Mouse (Mus musculus) stomach, embryonic 14.5 days (tissue): ENCODE measurements around the gene 9030025P20Rik. TPM values are rescaled to one million over a fixed set of nuclear protein-coding genes. Genes with fewer than 3 reads are reported as not detected.
"Not testable (repeated sequence)": the region's sequence is repeated elsewhere in the genome, so short reads cannot be mapped to it uniquely, and the experiment has no call there.

Source experiments
- ATAC-seq: fragments of 200-750 bp; cut with Nextera tagmentation; 2 replicates; pipeline ENCODE4 v1.8.0; 2017; ENCODE audit warnings: low read depth, moderate TSS enrichment; ENCODE audit not compliant: insufficient number of reproducible peaks, insufficient read depth, low FRiP score
- H3K27ac ChIP-seq: fragments of 300-500 bp; sonication (generic); 2 replicates; pipeline ENCODE4 v1.5.1; 2014; ENCODE audit warnings: mild to moderate bottlenecking, low read length, moderate library complexity, mixed read lengths
- H3K27me3 ChIP-seq: fragments of 300-500 bp; sonication (generic); 2 replicates; pipeline ENCODE4 v1.6.1; 2014; ENCODE audit warnings: low read length, control low read depth, mixed read lengths; ENCODE audit not compliant: control insufficient read depth, insufficient read depth
- H3K36me3 ChIP-seq: fragments of 300-500 bp; sonication (generic); 2 replicates; pipeline ENCODE4 v1.6.1; 2014; ENCODE audit warnings: mild to moderate bottlenecking, control low read depth, low read length, moderate library complexity, mixed read lengths; ENCODE audit not compliant: control insufficient read depth, insufficient read depth
- H3K4me1 ChIP-seq: fragments of 300-500 bp; sonication (generic); 2 replicates; pipeline ENCODE4 v1.6.1; 2014; ENCODE audit warnings: low read length, control low read depth, mixed read lengths; ENCODE audit not compliant: control insufficient read depth, insufficient read depth
- H3K4me2 ChIP-seq: fragments of 300-500 bp; sonication (generic); replicated peaks from 2 replicates; pipeline ENCODE4 v1.6.1; 2014; ENCODE audit warnings: low read depth, low read length, control low read depth
- H3K4me3 ChIP-seq: fragments of 300-500 bp; sonication (generic); 2 replicates; pipeline ENCODE4 v1.5.1; 2014; ENCODE audit warnings: low read depth, low read length, control low read depth
- H3K9ac ChIP-seq: fragments of 300-500 bp; sonication (generic); replicated peaks from 2 replicates; pipeline ENCODE4 v1.6.1; 2014; ENCODE audit warnings: low read depth, mild to moderate bottlenecking, control low read depth, low read length, moderate library complexity, mixed read lengths
- H3K9me3 ChIP-seq: fragments of 300-500 bp; sonication (generic); 2 replicates; pipeline ENCODE4 v1.6.1; 2016; ENCODE audit warnings: low read depth, low read length, control low read depth; ENCODE audit not compliant: control insufficient read depth
- WGBS: fragments of 180-500 bp; shearing (Covaris S2); extraction: QIAGEN DNeasy Blood & Tissue Kit; methylation state at CpG from one replicate; pipeline ENCODE4 v1.1.7; 2014; 5-methylcytosine and 5-hydroxymethylcytosine counted together
- polyA plus RNA-seq: library from polyadenylated mRNA; unstranded; fragments of >200 nt; fragmentation: Nextera tagmentation; extraction: Ambion mirVana; gene quantifications from 2 replicates; pipeline ENCODE4 v1.2.1, GENCODE M21; 2014

The 9030025P20Rik gene
- polyA plus RNA-seq, result 8.1 and 9.8 TPM in 2 replicates

- not testable (repeated sequence) for H3K9me3 ChIP-seq
- no CpG with 5 or more reads among the region's 60 CpGs for WGBS
Observed at GRCm38 (mm10) chr17:14978362-14979038, at the start of gene 9030025P20Rik, which contains the start of gene Gm3417. 9030025P20Rik (plus strand) TSS chr17:14978468. Gm3417 (minus strand) TSS chr17:14978790.

GRCm38 (mm10) chr17:14928631-14929030, 49.6 kb upstream of the 9030025P20Rik start:
- H3K9ac ChIP-seq, result no peak overlapping the region
- H3K27me3 ChIP-seq, result no peaks in the 10 kb centered on the region
- H3K4me3 ChIP-seq, result no peak overlapping the region
- H3K9me3 ChIP-seq, result no peaks in the 10 kb centered on the region
- no peak overlapping the region for H3K4me2 ChIP-seq
- H3K36me3 ChIP-seq, result no peaks in the 10 kb centered on the region
- no peak for ATAC-seq
- H3K4me1 ChIP-seq, result no peaks in the 10 kb centered on the region
- H3K27ac ChIP-seq, result no peak overlapping the region
- WGBS, result 65% methylated on average over 5 of the region's 5 CpGs

More at GRCm38 (mm10) chr17:14978362-14979038, at the start of gene 9030025P20Rik, which contains the start of gene Gm3417:
- peak; percentile 98 for ATAC-seq
- H3K9ac ChIP-seq, H3K27ac ChIP-seq, H3K27me3 ChIP-seq, H3K36me3 ChIP-seq, H3K4me2 ChIP-seq, H3K4me1 ChIP-seq, H3K4me3 ChIP-seq: not testable (repeated sequence)

- H3K9ac ChIP-seq, result no peak overlapping the region
- no peak overlapping the region for H3K4me2 ChIP-seq
- H3K27ac ChIP-seq, result no peak overlapping the region
- H3K36me3 ChIP-seq, result no peaks in the 10 kb centered on the region
- WGBS, result 84% methylated on average over 7 of the region's 7 CpGs
- no peak overlapping the region for H3K4me3 ChIP-seq
- no peaks in the 10 kb centered on the region for H3K9me3 ChIP-seq
- ATAC-seq, result no peak
- H3K4me1 ChIP-seq, result no peaks in the 10 kb centered on the region
- H3K27me3 ChIP-seq, result no peaks in the 10 kb centered on the region
Observed at GRCm38 (mm10) chr17:14930697-14931096, 47.6 kb upstream of the 9030025P20Rik start.

GRCm38 (mm10) chr17:14931469-14931868, 46.8 kb upstream of the 9030025P20Rik start:
- Histone ChIP-seq H3K4me1 (0 out of 2 replicates have a peak, but pooled peaks cover 3% of the 10 kb centered on the region), H3K4me2 (no peak overlapping the region), H3K27ac (no peak overlapping the region), H3K4me3 (no peak overlapping the region), H3K27me3 (no peaks in the 10 kb centered on the region), H3K9me3 (no peaks in the 10 kb centered on the region), H3K36me3 (no peaks in the 10 kb centered on the region), H3K9ac (no peak overlapping the region)
- WGBS, result 85% methylated on average over 5 of the region's 5 CpGs
- no peak for ATAC-seq

GRCm38 (mm10) chr17:14935280-14935679, 43.0 kb upstream of the 9030025P20Rik start:
- not testable (repeated sequence) for ATAC-seq, H3K27me3 ChIP-seq, H3K9ac ChIP-seq, H3K9me3 ChIP-seq, H3K27ac ChIP-seq, H3K4me3 ChIP-seq, H3K4me2 ChIP-seq, H3K36me3 ChIP-seq, H3K4me1 ChIP-seq
- 70% methylated on average over 14 of the region's 14 CpGs for WGBS

GRCm38 (mm10) chr17:14935841-14936605, 42.2 kb upstream of the 9030025P20Rik start:
- Histone ChIP-seq H3K4me3 (no peak overlapping the region), H3K9ac (no peak overlapping the region), H3K27me3 (no peaks in the 10 kb centered on the region), H3K4me2 (no peak overlapping the region), H3K36me3 (no peaks in the 10 kb centered on the region), H3K27ac (no peak overlapping the region), H3K4me1 (0 out of 2 replicates have a peak, but pooled peaks cover 3% of the 10 kb centered on the region), H3K9me3 (no peaks in the 10 kb centered on the region)
- 37% methylated on average over 5 of the region's 5 CpGs for WGBS
- ATAC-seq, result no peak

- peaks cover 16% of the 10 kb centered on the region for H3K4me1 ChIP-seq
- peak overlapping the region; percentile 81 for H3K9ac ChIP-seq
- ATAC-seq, H3K27me3 ChIP-seq, H3K9me3 ChIP-seq, H3K27ac ChIP-seq: not testable (repeated sequence)
- WGBS, result 60% methylated on average over 6 of the region's 6 CpGs
- H3K4me3 ChIP-seq, result peak overlapping the region; percentile 86
- peak overlapping the region; percentile 94 for H3K4me2 ChIP-seq
- peaks cover 17% of the 10 kb centered on the region for H3K36me3 ChIP-seq
Observed at GRCm38 (mm10) chr17:14942181-14942580, 36.1 kb upstream of the 9030025P20Rik start.

GRCm38 (mm10) chr17:14943009-14943728, 35.1 kb upstream of the 9030025P20Rik start, which contains the start of the genes Wdr27 and 1600012H06Rik:
Wdr27 (minus strand) TSS chr17:14943158.
1600012H06Rik (plus strand) TSS chr17:14943184.
- under 1% methylated on average over 54 of the region's 54 CpGs for WGBS
- peak; percentile 99 for ATAC-seq

More at GRCm38 (mm10) chr17:14943009-14943728, 35.1 kb upstream of the 9030025P20Rik start, which contains the start of the genes Wdr27 and 1600012H06Rik:
- H3K27ac ChIP-seq, result peak within 1 kb of the TSS; percentile 45; the same call in 1 of the 2 replicates
- peak within 1 kb of the TSS; percentile 94 for H3K4me2 ChIP-seq
- peaks cover 18% of the 10 kb centered on the region for H3K36me3 ChIP-seq
- peak within 1 kb of the TSS; percentile 86 for H3K4me3 ChIP-seq
- H3K4me1 ChIP-seq, result peaks cover 16% of the 10 kb centered on the region
- H3K9ac ChIP-seq, result peak within 1 kb of the TSS; percentile 81
- H3K27me3 ChIP-seq, result no peaks in the 10 kb centered on the region
- H3K9me3 ChIP-seq, result no peaks in the 10 kb centered on the region
